Mouse (Mus musculus) adrenal gland, postnatal 25 days (tissue): ENCODE measurements around the gene Wnt7b. TPM values are rescaled to one million over a fixed set of nuclear protein-coding genes. Genes with fewer than 3 reads are reported as not detected.
A peak's percentile ranks its signal among the peaks of the same experiment; 100 is the strongest.

Experiments
- DNase-seq: peaks from one replicate; pipeline ENCODE4 v3.0.0; 2021; ENCODE audit warnings: mixed read lengths
- total RNA-seq: library from RNA; stranded (reverse); gene quantifications from 2 replicates; pipeline ENCODE4 v1.2.3, GENCODE M21; 2021

Wnt7b gene
- total RNA-seq, 1 experiment from 2014 or later: 0.55 TPM

DNA sequence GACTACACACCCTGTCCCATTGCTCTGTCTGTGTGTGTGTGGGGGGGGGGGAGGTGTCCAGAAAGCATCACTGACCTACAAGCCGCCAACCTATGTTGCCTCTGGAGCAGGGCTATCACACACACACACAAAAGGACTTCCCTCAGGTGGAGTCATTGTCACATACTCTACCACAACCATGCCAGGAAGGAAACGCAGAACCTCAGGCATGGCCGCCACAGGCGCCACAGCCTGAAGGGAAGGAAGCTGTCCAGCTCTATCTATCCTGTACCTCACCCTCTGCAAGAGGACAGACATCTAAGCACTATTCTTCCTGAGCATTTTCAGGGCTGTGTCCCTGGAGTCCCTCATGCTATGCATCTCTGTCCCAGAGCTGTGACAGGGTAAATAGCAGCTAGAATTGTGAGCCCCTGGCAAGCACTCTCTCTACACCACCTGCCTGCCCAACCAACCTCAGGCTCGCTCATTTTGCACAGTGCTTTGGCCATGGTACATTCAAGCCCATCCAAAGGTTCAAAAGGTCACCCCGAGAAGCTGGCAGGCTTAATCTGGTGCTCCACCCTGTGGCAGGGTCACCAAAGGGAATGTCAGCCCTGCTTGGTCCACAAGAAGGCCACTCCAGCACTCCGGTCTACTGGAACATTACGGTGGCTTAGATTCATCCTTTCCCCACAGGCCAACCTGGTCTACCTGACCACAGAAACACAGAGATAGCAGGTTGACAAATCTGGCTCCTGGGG lies 12.1 kb downstream of the Wnt7b start:
- DNase-seq: no peak

- DNase-seq: no peak
Observed at GRCm38 (mm10) chr15:85569167-85569797, 13.0 kb downstream of the Wnt7b start.

DNA sequence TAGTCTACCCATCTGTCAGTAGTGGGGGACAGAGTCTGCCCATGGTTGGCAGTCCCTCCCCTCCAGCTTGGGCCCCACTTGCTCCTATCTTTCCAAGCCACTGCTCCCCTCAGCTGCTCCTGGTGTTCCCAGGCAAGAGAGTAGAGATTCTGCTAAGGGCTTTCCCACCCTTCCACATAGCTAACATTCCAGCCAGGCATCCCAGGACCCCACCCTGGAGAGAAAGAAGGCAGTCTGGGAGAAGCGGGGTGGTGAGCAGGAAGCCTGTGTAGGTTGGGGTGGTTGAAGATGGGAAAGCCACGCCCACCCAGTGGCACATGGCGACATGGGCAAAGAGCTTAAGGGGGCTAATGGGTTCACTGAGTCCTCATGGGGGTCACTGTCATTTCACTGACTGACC lies 13.9 kb downstream of the Wnt7b start:
- no peak for DNase-seq

- DNase-seq: no peak
Observed at GRCm38 (mm10) chr15:85564966-85565365, 17.3 kb downstream of the Wnt7b start.

DNA sequence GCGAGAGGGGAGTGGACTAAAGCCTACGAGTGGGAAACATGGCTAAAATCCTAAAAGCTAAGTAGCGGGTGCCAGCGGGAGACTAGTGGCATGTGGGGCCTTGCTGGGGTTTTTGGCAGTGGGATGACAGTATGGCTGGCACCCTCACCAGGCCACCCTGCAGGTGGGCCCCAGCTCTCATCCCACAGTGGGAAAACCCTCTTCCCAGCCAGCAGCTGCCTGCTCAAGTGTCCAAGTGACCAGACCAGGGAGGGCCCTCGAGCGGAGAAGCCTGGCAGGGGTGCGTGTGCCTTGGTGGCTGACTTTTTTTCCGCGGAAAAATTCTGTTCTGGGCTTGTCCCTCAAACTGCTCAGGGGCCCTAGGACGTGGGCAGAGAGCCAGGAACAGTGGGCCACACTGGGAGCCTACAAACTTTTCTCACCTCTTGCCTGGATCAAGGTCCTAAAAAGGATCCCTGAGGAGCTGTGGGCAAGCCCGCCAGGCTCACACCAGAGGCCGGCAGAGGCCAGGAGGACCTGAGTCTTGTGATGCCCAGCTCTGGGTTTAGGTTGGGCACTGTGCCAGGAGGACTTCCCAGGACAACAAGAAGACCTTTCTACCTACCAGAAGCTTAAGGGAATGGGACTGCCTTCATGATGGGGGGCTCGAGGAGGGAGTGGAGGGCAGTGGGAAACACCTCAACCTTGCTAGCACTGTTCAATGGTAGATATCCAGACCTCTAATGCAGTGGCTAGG lies 18.1 kb downstream of the Wnt7b start:
- DNase-seq: no peak

- DNase-seq: no peak
Observed at GRCm38 (mm10) chr15:85561953-85562352, 20.3 kb downstream of the Wnt7b start.

GRCm38 (mm10) chr15:85560830-85561229 lies 21.4 kb downstream of the Wnt7b start:
- no peak for DNase-seq

DNA sequence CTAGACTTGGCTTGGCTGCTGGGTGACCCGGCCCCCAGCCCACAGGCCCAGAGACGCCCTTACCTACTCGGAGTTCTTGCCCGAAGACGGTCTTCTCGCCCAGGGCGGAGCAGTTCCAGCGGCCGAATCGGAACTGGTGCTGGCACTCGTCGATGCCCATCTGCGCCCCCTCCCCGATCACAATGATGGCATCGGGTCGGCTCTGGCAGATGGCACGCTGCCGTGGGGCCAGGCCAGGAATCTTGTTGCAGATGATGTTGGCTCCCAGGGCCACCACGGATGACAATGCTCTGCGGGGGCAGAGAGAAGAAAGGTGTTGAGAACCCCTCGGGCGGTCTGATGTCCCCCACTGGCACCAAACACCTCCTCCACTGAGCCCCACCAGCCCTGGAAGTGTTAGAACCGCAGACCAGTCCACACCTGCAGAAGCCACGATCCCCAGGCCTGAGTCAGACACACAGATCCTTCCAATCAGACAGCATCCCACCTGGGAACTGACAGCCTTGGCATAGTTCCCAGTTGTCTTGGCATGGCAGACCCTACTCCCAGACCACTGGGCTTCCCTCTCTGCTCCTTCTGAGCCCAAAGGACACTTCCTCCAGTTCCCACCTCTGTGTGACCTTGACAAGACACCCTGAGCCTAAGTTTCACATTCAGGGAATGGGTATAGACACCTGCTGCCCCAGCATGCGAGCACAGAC lies 23.3 kb downstream of the Wnt7b start:
- DNase-seq: no peak

DNA sequence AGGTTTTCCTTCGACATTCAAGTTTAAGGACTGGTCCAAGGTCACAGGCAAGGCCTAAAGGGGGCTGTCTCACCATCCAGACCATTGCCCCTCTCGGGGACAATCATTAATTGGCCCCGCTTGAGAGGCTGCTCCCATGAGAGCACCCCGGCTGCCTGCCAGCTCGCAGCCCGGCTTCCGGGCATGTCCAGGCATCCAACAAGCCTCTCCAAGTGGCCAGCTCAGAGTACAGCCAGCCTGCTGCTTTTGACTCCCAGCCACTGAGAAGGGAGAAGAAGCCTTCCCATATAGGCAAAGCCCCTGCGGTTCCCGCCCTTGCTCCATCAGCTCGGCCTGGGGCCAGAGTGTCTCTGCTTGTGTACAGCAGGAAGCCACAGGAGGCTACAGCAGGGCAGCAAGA lies 26.5 kb downstream of the Wnt7b start:
- peak; percentile 41 for DNase-seq

DNA sequence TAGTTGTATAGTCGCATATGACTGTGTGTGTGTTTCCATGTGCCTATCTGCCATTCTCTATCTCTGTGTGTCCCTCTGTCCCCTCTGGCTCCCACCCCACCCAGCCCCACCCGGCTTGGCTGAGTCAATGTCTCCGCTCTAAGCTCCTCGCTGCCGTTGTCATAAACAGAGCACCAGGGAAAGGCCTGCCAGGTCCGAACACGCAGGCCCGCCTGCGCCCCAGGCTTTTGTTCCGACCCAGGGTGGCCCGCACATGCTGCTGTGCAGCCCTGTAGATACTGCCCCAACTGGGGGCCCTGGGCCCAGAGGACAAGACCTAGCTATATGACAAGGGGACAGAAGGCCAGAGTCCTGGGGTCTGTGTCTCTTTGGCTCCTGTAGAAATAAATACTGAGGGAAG lies 28.9 kb downstream of the Wnt7b start:
- no peak for DNase-seq

- DNase-seq: no peak
Observed at GRCm38 (mm10) chr15:85546500-85546899, 35.8 kb downstream of the Wnt7b start.

DNA sequence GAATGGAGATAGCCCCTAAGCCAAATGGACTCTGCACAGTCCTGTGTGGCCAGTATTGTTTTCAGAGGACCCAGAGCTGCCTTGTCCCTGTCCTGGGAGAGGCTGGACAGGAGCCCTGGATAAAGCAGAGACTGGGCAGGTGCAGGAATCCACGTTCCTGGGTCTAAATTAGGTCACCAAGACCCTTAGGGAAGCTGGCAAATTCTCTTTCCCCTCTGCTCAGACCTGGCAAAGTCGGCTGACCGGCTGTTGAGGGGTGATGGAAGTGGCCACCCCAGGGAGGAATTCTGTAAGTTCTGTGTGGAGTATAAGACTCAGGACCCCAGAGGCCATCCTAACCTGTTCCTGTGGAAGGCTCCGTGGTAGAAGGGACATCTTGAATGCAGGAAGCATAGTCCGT lies 36.9 kb downstream of the Wnt7b start:
- no peak for DNase-seq

GRCm38 (mm10) chr15:85538170-85538569 lies 44.1 kb downstream of the Wnt7b start:
- DNase-seq: no peak

GRCm38 (mm10) chr15:85537151-85537550 lies 45.1 kb downstream of the Wnt7b start:
- DNase-seq: no peak

GRCm38 (mm10) chr15:85534646-85535045 lies 47.6 kb downstream of the Wnt7b start:
- no peak for DNase-seq

GRCm38 (mm10) chr15:85534215-85534614 lies 48.1 kb downstream of the Wnt7b start:
- DNase-seq: no peak

GRCm38 (mm10) chr15:85532063-85532462 lies 50.2 kb downstream of the Wnt7b start:
- no peak for DNase-seq

DNA sequence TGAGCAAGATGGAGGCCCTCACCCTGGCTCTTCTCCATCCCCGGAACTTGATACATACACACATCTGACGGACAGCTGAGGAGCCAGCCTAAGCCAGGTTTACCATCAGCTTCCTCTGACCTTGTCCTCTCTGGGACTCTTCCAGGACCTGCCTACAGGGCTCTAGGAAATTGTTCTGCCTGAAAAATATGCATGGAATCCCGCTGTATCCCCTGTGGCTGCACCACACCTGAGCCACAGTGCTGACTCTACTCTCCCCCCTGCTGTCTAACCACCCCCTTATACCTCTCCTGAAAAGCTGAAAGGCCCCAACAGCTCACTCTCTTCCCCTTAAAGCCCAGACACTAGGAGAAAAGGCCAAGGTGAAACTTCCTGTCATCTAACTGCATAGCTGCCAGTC lies 52.4 kb downstream of the Wnt7b start:
- no peak for DNase-seq

DNA sequence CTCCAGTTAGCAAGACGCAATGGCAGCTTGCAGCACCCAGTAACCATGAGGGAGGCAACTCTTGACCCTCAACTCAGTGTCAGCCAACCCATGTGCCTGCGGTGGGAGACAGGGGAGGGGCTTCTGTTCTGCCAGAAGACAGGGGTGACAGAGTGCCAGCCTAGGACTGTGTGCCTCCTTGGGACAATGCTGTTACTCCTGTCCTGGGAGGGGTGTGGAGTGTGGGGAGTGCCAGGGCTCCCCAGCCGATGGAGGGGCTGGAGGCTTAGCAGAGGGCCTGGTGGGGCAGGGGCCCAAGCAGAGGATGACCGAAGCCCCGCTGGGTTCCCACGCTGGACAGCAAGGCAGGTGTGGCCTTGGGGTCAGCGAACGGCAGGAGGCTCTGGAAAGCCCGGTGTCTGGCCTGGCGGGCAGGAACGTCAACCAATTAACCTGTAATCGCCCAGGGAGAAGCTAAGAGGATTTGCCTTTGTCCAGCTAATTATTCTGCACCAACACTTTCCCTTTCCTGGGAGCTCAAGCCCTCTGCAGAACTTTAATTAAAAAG lies 57.8 kb downstream of the Wnt7b start:
- no peak for DNase-seq

DNA sequence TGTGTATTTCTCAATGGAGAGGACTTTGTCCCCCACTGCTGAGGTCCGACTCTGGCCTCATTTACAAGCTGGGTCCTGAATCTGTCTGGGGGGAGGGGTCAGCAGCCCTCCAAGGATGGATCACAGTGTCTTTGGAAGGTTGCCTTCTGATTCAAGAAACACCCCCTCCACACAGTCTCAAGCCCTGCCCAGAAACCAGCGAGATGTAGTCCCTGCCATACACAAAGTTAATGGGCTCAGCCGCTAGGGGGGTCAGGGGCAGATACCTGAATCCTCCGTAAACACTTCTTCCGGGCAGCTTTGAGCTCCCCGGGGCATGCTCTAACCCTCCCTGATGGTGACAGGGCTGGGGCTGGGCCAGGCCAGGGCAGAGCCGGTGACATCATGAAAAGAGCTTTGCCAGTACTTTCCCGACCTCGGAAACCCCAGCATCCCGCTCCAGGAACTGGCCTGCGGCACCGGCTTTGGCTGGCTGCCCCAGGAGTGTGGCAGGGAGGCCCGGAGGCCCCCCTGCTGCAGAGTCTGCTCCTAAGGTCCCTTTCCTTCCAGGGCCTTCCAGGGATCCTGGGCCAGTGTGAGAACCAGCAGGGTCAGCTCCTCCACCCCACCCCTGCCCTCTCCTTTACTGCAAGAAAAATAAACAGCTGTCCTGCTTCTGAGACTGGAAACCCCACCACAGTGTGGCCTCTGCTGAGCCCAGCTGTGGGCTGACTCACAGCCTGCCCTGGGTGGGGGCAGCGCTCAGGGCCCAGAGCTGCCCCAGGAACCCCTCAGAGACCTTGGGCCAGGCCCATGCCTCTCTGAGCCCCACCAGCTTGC lies 58.9 kb downstream of the Wnt7b start:
- DNase-seq: peak; percentile 82

- no peak for DNase-seq
Observed at GRCm38 (mm10) chr15:85519438-85519837, 62.8 kb downstream of the Wnt7b start.
